Mouse (Mus musculus) telencephalon, adult 2 months (tissue): ENCODE results near the gene Med22.

ENCODE experiments used
- DNase-seq: peaks from one replicate; pipeline ENCODE4 v3.0.0-alpha.2; 2011; ENCODE audit warnings: low read depth, low spot score

Gene Med22

GRCm38 (mm10) chr2:26870666-26871065 is 39.8 kb downstream of the Med22 start:
- DNase-seq: no peak

- DNase-seq: no peak
Measured at GRCm38 (mm10) chr2:26864879-26865278, 45.6 kb downstream of the Med22 start, which contains the start of gene Abo. Gene Abo, minus strand, starts transcription at chr2:26864979.

- no peak for DNase-seq
Measured at GRCm38 (mm10) chr2:26862856-26863255, 47.6 kb downstream of the Med22 start.
